Mouse (Mus musculus) embryonic facial prominence, embryonic 14.5 days (tissue): ENCODE results near the gene Lysmd4. TPM values are rescaled to one million over a fixed set of nuclear protein-coding genes. Genes with fewer than 3 reads are reported as not detected.

Source experiments
- ATAC-seq: fragments of 200-750 bp; cut with Nextera tagmentation; 2 replicates; pipeline ENCODE4 v1.8.0; 2017; ENCODE audit warnings: low read depth, moderate number of reproducible peaks, moderate TSS enrichment
- DNase-seq: peaks from one replicate; pipeline ENCODE4 v3.0.0-alpha.2; 2015; ENCODE audit warnings: low spot score
- H3K27ac ChIP-seq: fragments of 300-500 bp; sonication (generic); replicated peaks from 2 replicates; pipeline ENCODE4 v1.5.1; 2014; ENCODE audit warnings: low read depth, mild to moderate bottlenecking, low read length, moderate library complexity
- H3K27me3 ChIP-seq: fragments of 300-500 bp; sonication (generic); replicated peaks from 2 replicates; pipeline ENCODE4 v1.6.1; 2014; ENCODE audit warnings: low read length; ENCODE audit not compliant: control insufficient read depth, insufficient read depth
- H3K36me3 ChIP-seq: fragments of 300-500 bp; sonication (generic); 2 replicates; pipeline ENCODE4 v1.6.1; 2014; ENCODE audit warnings: low read length, mixed read lengths; ENCODE audit not compliant: control insufficient read depth, insufficient read depth
- H3K4me1 ChIP-seq: fragments of 300-500 bp; sonication (generic); 2 replicates; pipeline ENCODE4 v1.6.1; 2014; ENCODE audit warnings: antibody characterized with exemption, low read length; ENCODE audit not compliant: control insufficient read depth, insufficient read depth
- H3K4me2 ChIP-seq: fragments of 300-500 bp; sonication (generic); 2 replicates; pipeline ENCODE4 v1.6.1; 2014; ENCODE audit warnings: low read depth, mild to moderate bottlenecking, low read length, moderate library complexity, mixed read lengths
- H3K4me3 ChIP-seq: fragments of 300-500 bp; sonication (generic); 2 replicates; pipeline ENCODE4 v1.5.1; 2014; ENCODE audit warnings: low read depth, mild to moderate bottlenecking, low read length
- H3K9ac ChIP-seq: fragments of 300-500 bp; sonication (generic); 2 replicates; pipeline ENCODE4 v1.6.1; 2014; ENCODE audit warnings: low read depth, mild to moderate bottlenecking, low read length, moderate library complexity, mixed read lengths
- H3K9me3 ChIP-seq: fragments of 300-500 bp; sonication (generic); 2 replicates; pipeline ENCODE4 v1.6.1; 2016; ENCODE audit warnings: low read length; ENCODE audit not compliant: control insufficient read depth
- WGBS: fragments of 180-500 bp; shearing (Covaris S2); extraction: QIAGEN DNeasy Blood & Tissue Kit; methylation state at CpG from one replicate; pipeline ENCODE4 v1.1.7; 2014; 5-methylcytosine and 5-hydroxymethylcytosine counted together
- polyA plus RNA-seq: library from polyadenylated mRNA; unstranded; fragments of >200 nt; fragmentation: Nextera tagmentation; extraction: Ambion mirVana; gene quantifications from 2 replicates; pipeline ENCODE4 v1.2.1, GENCODE M21; 2014

Gene Lysmd4
- polyA plus RNA-seq, 1 experiment from 2014 or later: 13.7 TPM

DNA sequence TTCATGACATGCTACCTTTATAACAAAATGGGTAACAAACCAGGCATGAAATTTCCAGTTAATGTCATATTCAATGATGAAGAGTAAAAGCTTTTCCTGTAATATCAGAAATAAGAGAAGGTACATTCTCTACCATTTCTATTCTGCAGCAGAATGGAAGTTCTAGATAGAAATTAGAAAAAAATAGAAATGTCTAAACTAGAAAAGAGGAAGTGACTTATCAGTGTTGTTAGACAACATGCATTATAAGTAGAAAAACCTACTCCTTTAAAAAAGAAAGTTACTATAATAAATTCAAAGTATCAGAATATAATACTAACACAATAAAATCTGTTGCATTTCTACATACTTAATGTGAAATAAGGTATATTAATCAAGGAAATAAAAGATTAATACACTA lies 96.4 kb downstream of the Lysmd4 start:
- H3K4me1 ChIP-seq: no peaks in the 10 kb centered on the region
- H3K4me3 ChIP-seq: no peak overlapping the region
- peaks cover 7% of the 10 kb centered on the region; the same call in 1 of the 2 replicates for H3K36me3 ChIP-seq
- DNase-seq (no peak), ATAC-seq (no peak)
- no peak overlapping the region for H3K27ac ChIP-seq
- H3K27me3 ChIP-seq: no peaks in the 10 kb centered on the region
- no peaks in the 10 kb centered on the region for H3K9me3 ChIP-seq
- no peak overlapping the region for H3K9ac ChIP-seq
- H3K4me2 ChIP-seq: no peak overlapping the region

DNA sequence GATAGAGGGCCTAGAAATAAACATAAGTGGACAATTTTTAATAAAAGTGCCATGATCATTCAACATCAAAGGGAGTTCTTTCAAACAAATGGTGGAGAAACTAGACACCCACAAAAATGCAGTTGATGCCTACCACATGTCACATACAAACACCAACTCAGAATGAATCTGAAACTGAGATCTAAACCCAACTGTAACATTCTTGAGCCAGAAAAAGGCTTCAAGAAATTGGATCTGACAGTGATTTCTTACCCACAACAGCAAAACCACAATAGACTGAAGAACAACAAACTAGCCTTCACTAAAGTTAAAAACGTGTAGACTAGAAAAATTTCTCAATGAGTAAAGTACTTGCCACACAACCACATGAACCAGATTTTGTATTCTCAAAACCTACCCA lies 98.0 kb downstream of the Lysmd4 start:
- no peaks in the 10 kb centered on the region for H3K4me1 ChIP-seq
- ATAC-seq: no peak
- H3K9me3 ChIP-seq: no peaks in the 10 kb centered on the region
- peak; percentile 9 for DNase-seq
- H3K27me3 ChIP-seq: no peaks in the 10 kb centered on the region
- no peak overlapping the region for H3K4me2 ChIP-seq
- H3K4me3 ChIP-seq: no peak overlapping the region
- peaks cover 3% of the 10 kb centered on the region; the same call in 1 of the 2 replicates for H3K36me3 ChIP-seq
- WGBS: 37% methylated on average over 1 of the region's 1 CpGs
- H3K9ac ChIP-seq: no peak overlapping the region
- H3K27ac ChIP-seq: no peak overlapping the region

DNA sequence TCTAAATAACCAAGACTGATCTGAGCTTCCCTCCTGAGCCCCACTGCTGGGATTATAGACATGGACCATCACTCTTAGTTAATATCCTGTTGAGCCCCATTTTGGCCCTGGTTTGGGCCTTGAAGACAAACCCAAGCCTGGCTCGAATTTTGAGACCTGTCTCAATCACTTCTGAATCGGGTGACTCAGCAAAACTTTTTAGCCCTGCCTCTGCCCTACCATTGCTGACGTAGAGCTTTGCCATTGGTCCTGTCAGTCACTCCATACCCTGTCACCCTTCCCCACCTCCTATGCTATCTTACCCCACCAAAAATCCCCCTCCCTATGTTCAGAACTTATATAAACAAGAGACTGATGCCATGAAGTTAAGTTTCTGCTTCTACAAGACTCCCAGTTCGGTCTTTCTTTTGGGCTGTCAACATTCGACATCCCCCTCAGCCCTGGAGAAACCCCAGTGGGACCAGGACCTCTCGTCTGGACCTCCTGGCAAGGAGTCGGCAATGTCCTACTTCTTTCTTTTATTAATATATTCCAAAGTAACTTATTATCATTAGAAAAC lies 119.8 kb downstream of the Lysmd4 start:
- H3K36me3 ChIP-seq: peaks cover 7% of the 10 kb centered on the region; the same call in 1 of the 2 replicates
- H3K4me2 ChIP-seq: no peak overlapping the region
- WGBS: 79% methylated on average over 7 of the region's 7 CpGs
- no peaks in the 10 kb centered on the region for H3K4me1 ChIP-seq
- no peaks in the 10 kb centered on the region for H3K27me3 ChIP-seq
- no peaks in the 10 kb centered on the region for H3K9me3 ChIP-seq
- ATAC-seq (no peak), DNase-seq (no peak)
- no peak overlapping the region for H3K27ac ChIP-seq
- H3K4me3 ChIP-seq: no peak overlapping the region
- no peak overlapping the region for H3K9ac ChIP-seq

DNA sequence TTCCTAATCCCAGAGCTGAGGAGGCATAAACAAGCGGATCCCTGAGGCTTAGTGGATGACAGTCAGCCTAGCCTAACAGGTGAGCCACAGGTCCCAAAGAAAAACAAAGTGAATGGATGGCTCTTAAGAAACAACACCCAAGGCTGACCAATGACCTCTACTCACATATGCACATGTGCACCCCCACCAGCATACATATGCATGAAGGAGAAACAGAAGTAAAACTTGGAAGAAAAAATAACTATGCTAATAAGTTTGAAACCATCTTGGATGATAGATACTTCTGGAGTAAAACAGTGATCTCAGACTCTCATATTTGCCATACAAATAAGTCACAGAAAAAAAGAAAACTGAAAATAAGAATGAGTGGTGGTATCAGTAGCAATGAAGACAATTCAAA lies 122.1 kb downstream of the Lysmd4 start:
- Histone ChIP-seq H3K36me3 (peaks cover 4% of the 10 kb centered on the region; the same call in 1 of the 2 replicates), H3K4me2 (no peak overlapping the region), H3K4me3 (no peak overlapping the region), H3K27me3 (no peaks in the 10 kb centered on the region), H3K4me1 (no peaks in the 10 kb centered on the region), H3K9me3 (no peaks in the 10 kb centered on the region), H3K9ac (no peak overlapping the region), H3K27ac (no peak overlapping the region)
- 82% methylated on average over 1 of the region's 1 CpGs for WGBS
- ATAC-seq (no peak), DNase-seq (no peak)

DNA sequence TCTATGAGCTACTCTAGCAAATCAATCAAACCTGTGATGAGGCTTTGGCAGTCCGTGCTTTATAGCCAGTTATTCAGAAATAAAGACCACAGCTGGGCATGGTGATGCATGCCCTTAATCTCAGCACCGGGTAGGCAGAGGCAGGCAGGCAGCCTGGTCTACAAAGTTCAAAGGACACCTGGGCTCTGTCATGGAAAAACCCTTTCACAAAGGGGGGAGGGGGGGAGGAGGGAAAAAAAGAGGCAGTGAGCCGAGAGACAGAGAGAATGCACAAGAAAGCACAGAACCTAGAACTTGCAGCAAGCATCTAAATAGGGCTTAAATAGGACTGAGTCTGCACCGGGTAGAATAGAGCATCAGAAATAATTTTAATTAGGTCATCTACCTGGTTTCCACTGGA lies 130.6 kb downstream of the Lysmd4 start:
- Histone ChIP-seq H3K27me3 (no peaks in the 10 kb centered on the region), H3K9ac (no peak overlapping the region), H3K4me3 (no peak overlapping the region), H3K9me3 (no peaks in the 10 kb centered on the region; the same call in 1 of the 2 replicates), H3K27ac (no peak overlapping the region), H3K36me3 (peaks cover 7% of the 10 kb centered on the region; the same call in 1 of the 2 replicates), H3K4me1 (no peaks in the 10 kb centered on the region), H3K4me2 (no peak overlapping the region)
- ATAC-seq (no peak), DNase-seq (no peak)
- 73% methylated on average over 4 of the region's 4 CpGs for WGBS

DNA sequence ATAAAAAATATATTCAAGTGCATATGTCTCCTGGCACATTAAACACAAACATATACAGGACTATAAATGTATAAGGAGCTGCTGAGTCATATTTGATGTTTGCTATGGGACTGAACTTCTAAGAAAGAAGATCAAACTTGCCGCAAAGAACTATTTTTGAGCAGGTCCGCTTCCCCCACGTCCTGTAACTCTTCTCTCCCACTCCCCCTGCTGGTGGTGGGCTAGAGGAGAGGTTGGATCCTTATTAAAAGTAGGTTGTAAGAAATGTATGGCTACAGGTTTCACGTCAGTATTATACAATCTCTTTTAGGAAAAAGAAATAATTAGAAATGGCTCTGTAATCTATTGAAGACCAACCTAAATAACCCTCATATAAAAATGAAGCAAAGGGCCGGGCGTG lies 131.3 kb downstream of the Lysmd4 start:
- Histone ChIP-seq H3K27me3 (no peaks in the 10 kb centered on the region), H3K27ac (no peak overlapping the region), H3K4me3 (no peak overlapping the region), H3K9ac (no peak overlapping the region), H3K4me1 (no peaks in the 10 kb centered on the region), H3K36me3 (peaks cover 7% of the 10 kb centered on the region; the same call in 1 of the 2 replicates), H3K4me2 (no peak overlapping the region), H3K9me3 (no peaks in the 10 kb centered on the region; the same call in 1 of the 2 replicates)
- 92% methylated on average over 6 of the region's 6 CpGs for WGBS
- DNase-seq: no peak
- no peak for ATAC-seq

DNA sequence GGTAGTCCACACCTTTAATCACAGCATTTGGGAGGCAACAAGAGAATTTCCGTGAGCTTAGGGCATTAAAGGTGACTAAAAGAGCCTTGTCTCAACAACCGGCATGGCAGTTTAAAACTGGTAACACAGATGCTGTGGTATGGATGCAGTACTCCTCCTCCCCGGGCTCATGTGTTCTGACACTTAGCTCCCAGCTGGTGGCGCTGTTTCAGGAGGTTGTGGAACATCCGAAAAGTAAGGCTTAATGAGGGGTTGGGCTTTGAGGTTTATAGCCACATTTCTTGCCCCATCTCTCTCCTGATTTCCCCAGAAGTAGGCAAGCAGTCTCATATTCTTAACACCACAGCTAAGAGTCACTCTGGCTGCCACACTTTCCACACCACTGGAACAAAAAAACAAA lies 133.5 kb downstream of the Lysmd4 start:
- H3K27me3 ChIP-seq: no peaks in the 10 kb centered on the region
- ATAC-seq (no peak), DNase-seq (no peak)
- no peak overlapping the region for H3K27ac ChIP-seq
- no peaks in the 10 kb centered on the region for H3K4me1 ChIP-seq
- H3K4me3 ChIP-seq: no peak overlapping the region
- no peak overlapping the region for H3K4me2 ChIP-seq
- no peaks in the 10 kb centered on the region; the same call in 1 of the 2 replicates for H3K9me3 ChIP-seq
- no peak overlapping the region for H3K9ac ChIP-seq
- 92% methylated on average over 5 of the region's 5 CpGs for whole genome bisulfite sequencing
- H3K36me3 ChIP-seq: peaks cover 7% of the 10 kb centered on the region; the same call in 1 of the 2 replicates

Other genes with a start within 250 kb of the Lysmd4 start
- gene Mef2a, start 150.3 kb downstream of the Lysmd4 start, polyA plus RNA-seq: 53.8 and 59.1 TPM in 2 replicates